Mouse (Mus musculus) embryonic facial prominence, embryonic 11.5 days (tissue): Measurements from ENCODE around the gene Endou. TPM values are rescaled to one million over a fixed set of nuclear protein-coding genes. Genes with fewer than 3 reads are reported as not detected.
A peak's percentile ranks its signal among the peaks of the same experiment; 100 is the strongest.

Source experiments
- ATAC-seq: fragments of 200-750 bp; cut with Nextera tagmentation; replicated peaks from 2 replicates; pipeline ENCODE4 v1.8.0; 2017; ENCODE audit warnings: low read depth; ENCODE audit not compliant: insufficient number of reproducible peaks, low FRiP score, low TSS enrichment
- DNase-seq: peaks from one replicate; pipeline ENCODE4 v3.0.0-alpha.2; 2015; ENCODE audit warnings: low spot score
- H3K27ac ChIP-seq: fragments of 300-500 bp; sonication (generic); replicated peaks from 2 replicates; pipeline ENCODE4 v1.5.1; 2014; ENCODE audit warnings: mild to moderate bottlenecking, low read depth, low read length, control low read depth
- H3K27me3 ChIP-seq: fragments of 300-500 bp; sonication (generic); 2 replicates; pipeline ENCODE4 v1.6.1; 2014; ENCODE audit warnings: mild to moderate bottlenecking, low read length, moderate library complexity, mixed read lengths; ENCODE audit not compliant: control insufficient read depth, insufficient read depth
- H3K36me3 ChIP-seq: fragments of 300-500 bp; sonication (generic); replicated peaks from 2 replicates; pipeline ENCODE4 v1.6.1; 2014; ENCODE audit warnings: low read depth, mild to moderate bottlenecking, low read length, moderate library complexity, mixed read lengths; ENCODE audit not compliant: control insufficient read depth, insufficient read depth
- H3K4me1 ChIP-seq: fragments of 300-500 bp; sonication (generic); 2 replicates; pipeline ENCODE4 v1.6.1; 2014; ENCODE audit warnings: low read length, mixed read lengths; ENCODE audit not compliant: control insufficient read depth, insufficient read depth
- H3K4me2 ChIP-seq: fragments of 300-500 bp; sonication (generic); 2 replicates; pipeline ENCODE4 v1.6.1; 2014; ENCODE audit warnings: low read depth, mild to moderate bottlenecking, control low read depth, low read length, moderate library complexity
- H3K4me3 ChIP-seq: fragments of 300-500 bp; sonication (generic); 2 replicates; pipeline ENCODE4 v1.5.1; 2014; ENCODE audit warnings: low read depth, low read length, control low read depth
- H3K9ac ChIP-seq: fragments of 300-500 bp; sonication (generic); replicated peaks from 2 replicates; pipeline ENCODE4 v1.6.1; 2014; ENCODE audit warnings: mild to moderate bottlenecking, control low read depth, low read length
- H3K9me3 ChIP-seq: fragments of 300-500 bp; sonication (generic); replicated peaks from 2 replicates; pipeline ENCODE4 v1.6.1; 2016; ENCODE audit warnings: mild to moderate bottlenecking, low read length, inconsistent platforms, mixed read lengths; ENCODE audit not compliant: control insufficient read depth
- WGBS: fragments of 180-500 bp; shearing (Covaris S2); extraction: QIAGEN DNeasy Blood & Tissue Kit; methylation state at CpG from one replicate; pipeline ENCODE4 v1.1.7; 2014; 5-methylcytosine and 5-hydroxymethylcytosine counted together
- polyA plus RNA-seq: library from polyadenylated mRNA; unstranded; fragments of >200 nt; fragmentation: Nextera tagmentation; extraction: Ambion mirVana; gene quantifications from 2 replicates; pipeline ENCODE4 v1.2.1, GENCODE M21; 2014

Gene Endou
- polyA plus RNA-seq, result not detected in 2 replicates

GRCm38 (mm10) chr15:97731111-97731510, at the start of gene Endou:
Gene Endou (minus strand): TSS chr15:97731339.
- no peaks in the 10 kb centered on the region for H3K36me3 ChIP-seq
- H3K27ac ChIP-seq, result no peak within 1 kb of the TSS
- no peak within 1 kb of the TSS for H3K9ac ChIP-seq
- ATAC-seq (no peak), DNase-seq (no peak)
- H3K4me1 ChIP-seq, result no peaks in the 10 kb centered on the region
- H3K4me3 ChIP-seq, result no peak within 1 kb of the TSS
- no peak within 1 kb of the TSS for H3K4me2 ChIP-seq
- H3K27me3 ChIP-seq, result no peaks in the 10 kb centered on the region
- 88% methylated on average over 8 of the region's 8 CpGs for WGBS
- no peaks in the 10 kb centered on the region for H3K9me3 ChIP-seq

GRCm38 (mm10) chr15:97780611-97781031, 49.5 kb upstream of the Endou start:
- no peak for DNase-seq
- 56% methylated on average over 12 of the region's 12 CpGs for whole genome bisulfite sequencing
- no peak overlapping the region; the same call in 1 of the 2 replicates for H3K4me2 ChIP-seq
- H3K4me3 ChIP-seq, result no peak overlapping the region
- no peak for ATAC-seq
- no peaks in the 10 kb centered on the region for H3K36me3 ChIP-seq
- no peak overlapping the region for H3K9ac ChIP-seq
- H3K27me3 ChIP-seq, result no peaks in the 10 kb centered on the region
- no peak overlapping the region for H3K27ac ChIP-seq
- no peaks in the 10 kb centered on the region for H3K9me3 ChIP-seq
- H3K4me1 ChIP-seq, result peaks cover 2% of the 10 kb centered on the region

- no peaks in the 10 kb centered on the region for H3K27me3 ChIP-seq
- H3K9ac ChIP-seq, result no peak overlapping the region
- DNase-seq, result no peak
- no peak overlapping the region for H3K27ac ChIP-seq
- no peaks in the 10 kb centered on the region for H3K9me3 ChIP-seq
- H3K4me1 ChIP-seq, result peaks cover 2% of the 10 kb centered on the region
- no peaks in the 10 kb centered on the region for H3K36me3 ChIP-seq
- WGBS, result 88% methylated on average over 1 of the region's 1 CpGs
- no peak for ATAC-seq
- no peak overlapping the region for H3K4me3 ChIP-seq
- H3K4me2 ChIP-seq, result no peak overlapping the region
These were observed 48.4 kb upstream of the Endou start for GRCm38 (mm10) chr15:97779576-97779975.

GRCm38 (mm10) chr15:97778311-97779098, 47.4 kb upstream of the Endou start, which contains the start of gene Slc48a1:
Gene Slc48a1 (plus strand): TSS chr15:97778520.
- Histone ChIP-seq H3K4me1 (peaks cover 2% of the 10 kb centered on the region), H3K36me3 (no peaks in the 10 kb centered on the region), H3K27ac (no peak within 1 kb of the TSS), H3K27me3 (no peaks in the 10 kb centered on the region), H3K9ac (no peak within 1 kb of the TSS), H3K4me3 (no peak within 1 kb of the TSS), H3K4me2 (no peak within 1 kb of the TSS), H3K9me3 (no peaks in the 10 kb centered on the region)
- DNase-seq, result no peak
- no peak for ATAC-seq
- WGBS, result 77% methylated on average over 8 of the region's 8 CpGs

- Histone ChIP-seq H3K27me3 (no peaks in the 10 kb centered on the region), H3K9me3 (no peaks in the 10 kb centered on the region), H3K9ac (no peak overlapping the region), H3K4me1 (peaks cover 5% of the 10 kb centered on the region), H3K36me3 (no peaks in the 10 kb centered on the region), H3K27ac (no peak overlapping the region), H3K4me2 (no peak overlapping the region), H3K4me3 (no peak overlapping the region)
- DNase-seq (no peak), ATAC-seq (no peak)
- 77% methylated on average over 6 of the region's 6 CpGs for WGBS
These were observed 45.8 kb upstream of the Endou start for GRCm38 (mm10) chr15:97776919-97777318.

- Histone ChIP-seq H3K4me2 (no peak overlapping the region), H3K4me3 (no peak overlapping the region), H3K9ac (no peak overlapping the region), H3K9me3 (no peaks in the 10 kb centered on the region), H3K36me3 (no peaks in the 10 kb centered on the region), H3K27me3 (no peaks in the 10 kb centered on the region), H3K27ac (no peak overlapping the region), H3K4me1 (peaks cover 5% of the 10 kb centered on the region)
- ATAC-seq, result no peak
- 10% methylated on average over 8 of the region's 8 CpGs for WGBS
- DNase-seq, result peak; percentile 73
These were observed 45.4 kb upstream of the Endou start for GRCm38 (mm10) chr15:97776514-97776913.

- peaks cover 5% of the 10 kb centered on the region; the same call in 1 of the 2 replicates for H3K4me1 ChIP-seq
- H3K4me2 ChIP-seq, result no peak overlapping the region; the same call in 1 of the 2 replicates
- DNase-seq (no peak), ATAC-seq (no peak)
- peaks cover 4% of the 10 kb centered on the region; the same call in 1 of the 2 replicates for H3K27me3 ChIP-seq
- no peaks in the 10 kb centered on the region for H3K36me3 ChIP-seq
- H3K9ac ChIP-seq, result no peak overlapping the region; the same call in 1 of the 2 replicates
- 59% methylated on average over 5 of the region's 5 CpGs for WGBS
- H3K4me3 ChIP-seq, result no peak overlapping the region
- H3K9me3 ChIP-seq, result no peaks in the 10 kb centered on the region
- no peak overlapping the region for H3K27ac ChIP-seq
These were observed 42.8 kb upstream of the Endou start for GRCm38 (mm10) chr15:97773961-97774370.

- Histone ChIP-seq H3K27ac (peak overlapping the region; percentile 35; the same call in 1 of the 2 replicates), H3K36me3 (no peaks in the 10 kb centered on the region), H3K4me1 (peaks cover 8% of the 10 kb centered on the region), H3K9me3 (no peaks in the 10 kb centered on the region), H3K4me2 (no peak overlapping the region; the same call in 1 of the 2 replicates), H3K27me3 (peaks cover 6% of the 10 kb centered on the region; the same call in 1 of the 2 replicates), H3K4me3 (no peak overlapping the region), H3K9ac (no peak overlapping the region)
- WGBS, result 32% methylated on average over 5 of the region's 5 CpGs
- ATAC-seq (peak; percentile 53; the same call in 1 of the 2 replicates), DNase-seq (peak; percentile 62)
These were observed 42.0 kb upstream of the Endou start for GRCm38 (mm10) chr15:97773108-97773507.
